Mouse (Mus musculus): ENCODE data around the gene Spock2. TPM values are rescaled to one million over a fixed set of nuclear protein-coding genes. Genes with fewer than 3 reads are reported as not detected.
A peak's percentile ranks its signal among the peaks of the same experiment; 100 is the strongest.
"Not testable (repeated sequence)": the region's sequence is repeated elsewhere in the genome, so short reads cannot be mapped to it uniquely, and the experiment has no call there.

Spock2 gene
- polyA plus RNA-seq, 1 experiment from 2014 or later, result 129 TPM

DNA sequence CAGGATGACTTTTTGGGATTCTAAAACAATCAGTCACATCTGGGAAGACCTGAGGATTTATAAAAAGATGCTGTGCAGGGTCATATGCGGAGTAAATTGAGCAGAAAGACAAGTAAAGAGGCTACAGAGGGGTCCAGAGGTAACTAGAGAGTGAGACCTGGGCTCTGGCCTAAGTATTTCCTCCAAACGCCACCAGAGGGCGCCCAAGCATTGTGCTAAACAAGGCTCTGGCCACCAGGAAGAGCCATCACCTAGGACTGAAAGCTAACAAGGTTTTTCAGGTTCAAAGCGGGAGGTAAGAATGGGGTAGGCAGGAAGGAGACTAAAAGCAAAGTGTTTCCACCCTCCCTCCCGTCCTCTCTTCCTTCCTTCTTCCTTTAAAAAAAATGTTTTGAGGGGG is 42.1 kb downstream of the Spock2 start:
- Histone ChIP-seq H3K4me1 (ENCODE audit: control insufficient read depth, insufficient read depth, low read length) (no peaks in the 10 kb centered on the region), H3K9me3 (replicated peaks; ENCODE audit: control insufficient read depth, low read length, poor library complexity, severe bottlenecking) (no peaks in the 10 kb centered on the region), H3K27ac (ENCODE audit: low read length) (no peak overlapping the region), H3K27me3 (ENCODE audit: control insufficient read depth, insufficient read depth, low read depth, low read length) (no peaks in the 10 kb centered on the region), H3K4me3 (ENCODE audit: low read depth, low read length) (no peak overlapping the region), H3K36me3 (ENCODE audit: control insufficient read depth, insufficient read depth, low read length) (no peaks in the 10 kb centered on the region), H3K4me2 (ENCODE audit: low read length) (no peak overlapping the region), H3K9ac (ENCODE audit: low read depth, low read length) (no peak overlapping the region)
- ATAC-seq, result 0 out of 2 replicates have a peak, but pooled peaks have one; percentile 67
- WGBS, result under 1% methylated on average over 5 of the region's 5 CpGs

DNA sequence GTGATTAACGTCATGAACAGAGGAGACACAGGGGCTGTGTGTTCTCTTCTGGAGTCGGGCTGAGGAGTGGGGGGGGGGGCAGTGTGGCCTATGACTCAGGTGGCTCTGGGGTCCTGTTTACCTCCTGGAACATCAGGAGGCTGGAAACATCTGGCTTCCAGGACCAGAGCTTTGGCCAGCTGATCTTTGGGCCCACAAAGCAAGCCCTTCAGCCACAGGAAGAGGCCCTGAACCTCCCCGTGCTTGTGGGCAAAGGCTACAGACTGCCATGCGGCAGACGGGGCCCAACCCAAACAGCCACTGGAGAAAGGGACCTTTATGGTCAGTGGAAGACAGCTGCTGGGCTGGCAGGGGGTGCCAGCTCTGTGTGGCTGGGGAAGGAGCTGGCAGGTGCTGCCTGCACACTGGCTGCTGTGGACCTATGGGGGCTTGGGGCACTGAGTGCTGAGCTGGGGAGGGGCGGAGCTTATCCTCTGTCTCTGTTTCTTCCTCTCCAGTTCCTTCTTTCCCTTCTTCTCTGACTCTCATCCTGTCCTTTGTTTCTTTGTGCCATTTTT is 45.2 kb downstream of the Spock2 start:
- Histone ChIP-seq H3K36me3 (ENCODE audit: control insufficient read depth, insufficient read depth, low read length) (no peaks in the 10 kb centered on the region), H3K27me3 (ENCODE audit: control insufficient read depth, insufficient read depth, low read depth, low read length) (no peaks in the 10 kb centered on the region), H3K27ac (ENCODE audit: low read length) (no peak overlapping the region), H3K9ac (ENCODE audit: low read depth, low read length) (no peak overlapping the region), H3K4me2 (ENCODE audit: low read length) (no peak overlapping the region), H3K9me3 (replicated peaks; ENCODE audit: control insufficient read depth, low read length, poor library complexity, severe bottlenecking) (no peaks in the 10 kb centered on the region), H3K4me1 (ENCODE audit: control insufficient read depth, insufficient read depth, low read length) (no peaks in the 10 kb centered on the region), H3K4me3 (ENCODE audit: low read depth, low read length) (no peak overlapping the region)
- WGBS, result 55% methylated on average over 6 of the region's 6 CpGs
- no peak for ATAC-seq

DNA sequence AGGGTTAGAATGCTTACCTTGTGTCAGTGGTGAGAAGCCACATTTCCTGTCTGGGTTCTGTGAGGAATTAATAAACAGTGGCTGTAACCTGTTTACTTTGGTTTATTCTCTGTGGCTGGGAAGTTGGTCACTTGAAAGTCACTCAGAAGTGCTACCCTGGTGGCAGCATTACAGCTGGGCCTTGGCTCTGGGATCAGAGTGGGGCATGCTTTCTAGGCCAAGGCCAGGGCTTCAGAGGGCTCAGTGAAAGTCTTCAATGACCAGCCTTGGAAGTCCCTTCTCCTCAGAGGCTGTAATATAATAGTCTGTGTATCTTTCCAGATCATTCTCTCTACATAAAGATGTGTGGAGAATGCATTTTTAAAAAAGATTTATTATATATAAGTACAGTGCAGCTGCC is 50.0 kb downstream of the Spock2 start:
- Histone ChIP-seq H3K4me3 (ENCODE audit: low read depth, low read length) (no peak overlapping the region), H3K27me3 (ENCODE audit: control insufficient read depth, insufficient read depth, low read depth, low read length) (no peaks in the 10 kb centered on the region), H3K9me3 (replicated peaks; ENCODE audit: control insufficient read depth, low read length, poor library complexity, severe bottlenecking) (no peaks in the 10 kb centered on the region), H3K4me2 (ENCODE audit: low read length) (no peak overlapping the region), H3K4me1 (ENCODE audit: control insufficient read depth, insufficient read depth, low read length) (no peaks in the 10 kb centered on the region), H3K9ac (ENCODE audit: low read depth, low read length) (no peak overlapping the region), H3K36me3 (ENCODE audit: control insufficient read depth, insufficient read depth, low read length) (no peaks in the 10 kb centered on the region), H3K27ac (ENCODE audit: low read length) (no peak overlapping the region)
- ATAC-seq, result no peak

DNA sequence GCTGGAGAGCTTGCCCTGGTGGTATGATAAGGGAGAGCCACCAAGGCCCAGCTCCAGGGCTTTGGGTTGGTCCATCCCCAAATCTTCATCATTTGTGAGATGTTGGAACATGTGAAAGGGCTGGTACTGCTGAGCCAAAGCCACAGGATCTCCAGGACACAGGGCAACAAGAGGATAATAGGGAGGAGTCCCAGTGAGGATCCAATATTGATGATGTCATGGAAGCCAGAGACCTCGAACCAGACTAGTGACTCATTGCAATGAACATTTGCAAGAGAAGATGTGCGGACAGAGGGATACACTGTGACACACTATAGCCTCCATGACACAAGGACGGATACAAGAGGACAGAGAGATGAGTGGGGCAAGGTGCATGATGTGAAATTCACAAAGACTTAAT is 52.1 kb downstream of the Spock2 start:
- Histone ChIP-seq H3K4me3 (ENCODE audit: low read depth, low read length) (no peak overlapping the region), H3K4me2 (ENCODE audit: low read length) (no peak overlapping the region), H3K27ac (ENCODE audit: low read length) (no peak overlapping the region), H3K36me3 (ENCODE audit: control insufficient read depth, insufficient read depth, low read length) (no peaks in the 10 kb centered on the region), H3K9me3 (replicated peaks; ENCODE audit: control insufficient read depth, low read length, poor library complexity, severe bottlenecking) (no peaks in the 10 kb centered on the region), H3K9ac (ENCODE audit: low read depth, low read length) (no peak overlapping the region), H3K4me1 (ENCODE audit: control insufficient read depth, insufficient read depth, low read length) (no peaks in the 10 kb centered on the region), H3K27me3 (ENCODE audit: control insufficient read depth, insufficient read depth, low read depth, low read length) (no peaks in the 10 kb centered on the region)
- no peak for ATAC-seq
- WGBS, result 92% methylated on average over 3 of the region's 3 CpGs

DNA sequence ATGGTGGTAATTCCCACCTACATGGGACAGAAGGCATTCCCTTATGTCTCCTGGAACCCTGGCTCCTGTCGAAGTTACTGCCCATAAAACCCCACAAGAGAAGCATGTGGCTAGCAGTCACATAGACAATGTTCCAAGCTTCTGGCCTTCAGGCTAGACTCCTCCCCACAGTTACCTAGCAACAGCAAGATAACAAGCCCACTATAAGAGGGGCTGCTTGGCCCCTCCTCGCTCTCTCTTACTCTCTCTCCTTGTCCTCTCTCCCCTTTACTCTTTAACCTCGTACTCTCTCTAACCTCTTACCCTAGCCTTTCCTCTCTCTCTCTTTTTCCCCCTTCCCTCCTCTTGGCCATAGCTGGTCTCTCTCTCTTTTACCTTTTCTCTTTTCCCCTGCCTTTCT is 55.4 kb downstream of the Spock2 start:
- H3K4me2 ChIP-seq (ENCODE audit: low read length); H3K4me3 ChIP-seq (ENCODE audit: low read depth, low read length); H3K4me1 ChIP-seq (ENCODE audit: control insufficient read depth, insufficient read depth, low read length); H3K27ac ChIP-seq (ENCODE audit: low read length); ATAC-seq; H3K27me3 ChIP-seq (ENCODE audit: control insufficient read depth, insufficient read depth, low read depth, low read length); H3K36me3 ChIP-seq (ENCODE audit: control insufficient read depth, insufficient read depth, low read length); H3K9ac ChIP-seq (ENCODE audit: low read depth, low read length); H3K9me3 ChIP-seq (replicated peaks; ENCODE audit: control insufficient read depth, low read length, poor library complexity, severe bottlenecking): not testable (repeated sequence)
- WGBS, result 81% methylated on average over 3 of the region's 3 CpGs

DNA sequence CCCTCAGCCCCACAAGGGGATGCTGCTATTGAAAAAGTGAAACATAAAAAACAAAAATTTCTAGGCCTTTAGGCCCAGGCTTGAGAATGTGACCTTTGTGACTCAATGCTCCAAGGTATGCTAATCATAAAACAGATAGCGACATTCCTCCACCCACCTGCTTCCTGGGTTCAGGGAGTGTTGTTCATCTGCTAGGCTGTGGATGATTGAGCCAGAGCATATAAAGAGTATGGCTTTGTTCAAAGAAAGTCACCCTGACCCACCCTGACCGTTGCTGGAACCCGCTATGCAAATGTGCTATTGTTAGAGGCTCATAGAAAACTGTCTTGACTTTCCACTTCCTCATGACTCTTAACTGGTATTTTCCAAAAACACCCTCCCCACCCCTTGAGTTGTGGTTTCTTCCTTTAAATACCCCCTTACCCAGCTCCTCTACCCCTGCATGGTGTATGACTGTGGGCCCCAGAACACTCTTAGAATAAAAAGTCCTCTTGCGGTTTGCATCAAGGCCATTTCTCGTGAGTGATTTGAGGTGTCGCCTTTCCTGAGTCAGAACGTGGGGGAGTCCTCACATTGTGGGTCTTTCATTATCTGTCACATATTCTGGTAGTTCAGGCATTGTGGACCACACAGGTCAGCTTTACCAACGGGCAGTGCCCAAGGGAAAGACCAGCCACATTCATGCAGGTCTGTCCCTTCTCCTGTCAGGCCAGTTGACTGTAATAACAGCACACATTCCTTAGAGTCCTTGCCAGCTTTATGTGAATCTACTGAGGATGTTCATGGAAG is 56.4 kb downstream of the Spock2 start:
- not testable (repeated sequence) for H3K4me1 ChIP-seq (ENCODE audit: control insufficient read depth, insufficient read depth, low read length); H3K9me3 ChIP-seq (replicated peaks; ENCODE audit: control insufficient read depth, low read length, poor library complexity, severe bottlenecking); H3K9ac ChIP-seq (ENCODE audit: low read depth, low read length); H3K4me3 ChIP-seq (ENCODE audit: low read depth, low read length); ATAC-seq; H3K27me3 ChIP-seq (ENCODE audit: control insufficient read depth, insufficient read depth, low read depth, low read length); H3K36me3 ChIP-seq (ENCODE audit: control insufficient read depth, insufficient read depth, low read length); H3K27ac ChIP-seq (ENCODE audit: low read length); H3K4me2 ChIP-seq (ENCODE audit: low read length)
- 85% methylated on average over 8 of the region's 8 CpGs for WGBS

DNA sequence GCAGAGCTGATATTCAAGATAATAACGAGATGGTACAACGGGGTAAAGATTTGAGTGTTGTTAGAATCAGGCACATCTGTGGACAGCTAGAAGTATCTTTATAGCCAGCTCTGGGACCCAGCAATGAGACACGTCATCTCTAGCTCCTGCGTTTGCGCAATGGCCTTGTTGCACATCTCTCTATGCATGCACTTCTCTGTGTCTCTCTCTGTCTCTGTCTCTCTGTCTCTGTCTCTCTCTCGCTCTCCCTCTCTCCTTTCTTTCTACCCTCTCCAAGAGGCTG is 56.9 kb downstream of the Spock2 start:
- WGBS, result 96% methylated on average over 6 of the region's 6 CpGs
- no peak overlapping the region for H3K4me2 ChIP-seq (ENCODE audit: low read length)
- no peaks in the 10 kb centered on the region for H3K4me1 ChIP-seq (ENCODE audit: control insufficient read depth, insufficient read depth, low read length)
- no peaks in the 10 kb centered on the region for H3K27me3 ChIP-seq (ENCODE audit: control insufficient read depth, insufficient read depth, low read depth, low read length)
- H3K9me3 ChIP-seq (replicated peaks; ENCODE audit: control insufficient read depth, low read length, poor library complexity, severe bottlenecking), result no peaks in the 10 kb centered on the region
- no peak overlapping the region for H3K27ac ChIP-seq (ENCODE audit: low read length)
- ATAC-seq, result no peak
- H3K4me3 ChIP-seq (ENCODE audit: low read depth, low read length), result no peak overlapping the region
- H3K9ac ChIP-seq (ENCODE audit: low read depth, low read length), result no peak overlapping the region
- H3K36me3 ChIP-seq (ENCODE audit: control insufficient read depth, insufficient read depth, low read length), result no peaks in the 10 kb centered on the region

DNA sequence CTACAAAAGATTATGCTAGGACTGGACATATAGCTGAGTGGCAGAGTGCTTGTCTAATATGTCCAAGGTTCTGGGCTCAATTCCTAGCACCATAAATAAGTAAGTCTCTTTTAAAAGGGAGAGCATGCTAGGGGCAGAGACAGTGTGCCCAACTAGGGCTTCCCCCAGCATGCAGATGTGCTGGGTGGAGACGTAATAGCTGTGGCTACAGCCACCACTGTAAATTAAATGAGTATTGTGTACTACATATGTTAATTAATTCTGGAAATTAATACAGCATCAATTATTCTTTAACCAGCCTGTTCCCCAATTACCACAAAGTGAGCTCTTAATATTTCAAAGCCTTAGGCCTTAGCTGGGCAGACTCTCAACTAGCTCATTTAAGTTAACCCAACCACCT is 58.9 kb downstream of the Spock2 start:
- H3K4me2 ChIP-seq (ENCODE audit: low read length), result no peak overlapping the region
- WGBS, result 62% methylated on average over 1 of the region's 1 CpGs
- no peaks in the 10 kb centered on the region for H3K4me1 ChIP-seq (ENCODE audit: control insufficient read depth, insufficient read depth, low read length)
- ATAC-seq, result no peak
- no peaks in the 10 kb centered on the region for H3K27me3 ChIP-seq (ENCODE audit: control insufficient read depth, insufficient read depth, low read depth, low read length)
- H3K9ac ChIP-seq (ENCODE audit: low read depth, low read length), result no peak overlapping the region
- no peaks in the 10 kb centered on the region for H3K9me3 ChIP-seq (replicated peaks; ENCODE audit: control insufficient read depth, low read length, poor library complexity, severe bottlenecking)
- H3K36me3 ChIP-seq (ENCODE audit: control insufficient read depth, insufficient read depth, low read length), result no peaks in the 10 kb centered on the region
- H3K4me3 ChIP-seq (ENCODE audit: low read depth, low read length), result no peak overlapping the region
- no peak overlapping the region for H3K27ac ChIP-seq (ENCODE audit: low read length)

DNA sequence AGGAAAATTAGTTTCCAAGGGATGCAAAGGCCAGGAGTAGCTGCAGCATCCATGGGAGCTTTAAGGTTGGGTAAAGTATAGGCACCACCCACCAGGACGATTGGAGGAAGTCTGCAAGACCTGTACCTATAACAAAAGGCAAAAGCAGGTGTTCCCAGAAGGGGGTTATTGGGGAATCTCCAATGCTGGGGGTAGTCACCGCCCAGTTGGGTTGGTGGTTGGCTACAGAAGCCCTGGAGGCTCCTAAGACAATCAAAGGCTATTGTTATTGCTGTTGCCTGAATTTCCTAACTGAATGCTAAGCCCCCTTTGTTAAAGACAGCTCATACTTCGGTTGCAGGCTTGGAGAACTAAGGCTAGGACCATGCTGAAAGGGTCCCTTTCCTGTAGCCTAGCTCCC is 60.0 kb downstream of the Spock2 start:
- Histone ChIP-seq H3K4me1 (ENCODE audit: control insufficient read depth, insufficient read depth, low read length) (no peaks in the 10 kb centered on the region), H3K4me2 (ENCODE audit: low read length) (no peak overlapping the region), H3K27me3 (ENCODE audit: control insufficient read depth, insufficient read depth, low read depth, low read length) (no peaks in the 10 kb centered on the region), H3K9ac (ENCODE audit: low read depth, low read length) (no peak overlapping the region), H3K36me3 (ENCODE audit: control insufficient read depth, insufficient read depth, low read length) (no peaks in the 10 kb centered on the region), H3K9me3 (replicated peaks; ENCODE audit: control insufficient read depth, low read length, poor library complexity, severe bottlenecking) (no peaks in the 10 kb centered on the region), H3K4me3 (ENCODE audit: low read depth, low read length) (no peak overlapping the region), H3K27ac (ENCODE audit: low read length) (no peak overlapping the region)
- no peak for ATAC-seq
- 18% methylated on average over 3 of the region's 3 CpGs for WGBS

Measured in midbrain, embryonic 16.5 days (tissue).